Mouse (Mus musculus): ENCODE measurements around the gene Adamts15. TPM values are rescaled to one million over a fixed set of nuclear protein-coding genes. Genes with fewer than 3 reads are reported as not detected.

The Adamts15 gene
- polyA plus RNA-seq, 1 experiment = 6.2 TPM

DNA sequence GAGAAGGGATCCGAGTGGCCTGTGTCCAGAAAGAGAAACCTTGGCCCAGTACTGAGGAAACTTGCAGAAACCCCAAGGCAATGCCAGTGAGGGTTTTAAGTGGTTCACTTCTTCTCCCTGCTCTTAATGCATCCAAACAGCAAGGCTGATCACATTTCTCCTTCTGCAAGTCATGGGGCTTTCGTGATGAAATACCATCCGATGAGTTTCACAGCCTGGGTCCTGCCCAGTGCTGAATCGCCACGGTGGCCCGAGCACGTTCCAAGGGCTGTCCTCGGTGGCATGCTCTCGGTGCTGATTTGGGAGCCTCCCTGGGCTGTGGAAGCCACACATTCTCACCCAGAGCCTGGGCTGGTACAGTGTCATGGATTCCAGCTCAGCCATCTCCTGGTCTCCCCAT is 33.0 kb upstream of the Adamts15 start:
- Histone ChIP-seq H3K4me3 (ENCODE audit: insufficient read depth, low read depth, low read length) (no peak overlapping the region), H3K36me3 (ENCODE audit: control insufficient read depth, insufficient read depth, low read length) (no peaks in the 10 kb centered on the region), H3K4me1 (ENCODE audit: control insufficient read depth, insufficient read depth, low read length) (no peaks in the 10 kb centered on the region), H3K27me3 (replicated peaks; ENCODE audit: control insufficient read depth, insufficient read depth, low read length) (no peaks in the 10 kb centered on the region), H3K27ac (ENCODE audit: insufficient read depth, low read depth, low read length) (no peak overlapping the region)
- WGBS = 46% methylated on average over 9 of the region's 9 CpGs
- no peak for DNase-seq
- TF ChIP-seq POLR2A (IDR thresholded peaks at IDR 0.05; ENCODE audit: low read depth, low read length) = no peak
- no peak for TF ChIP-seq CTCF (conservative IDR thresholded peaks at IDR 0.05; ENCODE audit: insufficient read depth, insufficient read length, low read depth, low read length)

DNA sequence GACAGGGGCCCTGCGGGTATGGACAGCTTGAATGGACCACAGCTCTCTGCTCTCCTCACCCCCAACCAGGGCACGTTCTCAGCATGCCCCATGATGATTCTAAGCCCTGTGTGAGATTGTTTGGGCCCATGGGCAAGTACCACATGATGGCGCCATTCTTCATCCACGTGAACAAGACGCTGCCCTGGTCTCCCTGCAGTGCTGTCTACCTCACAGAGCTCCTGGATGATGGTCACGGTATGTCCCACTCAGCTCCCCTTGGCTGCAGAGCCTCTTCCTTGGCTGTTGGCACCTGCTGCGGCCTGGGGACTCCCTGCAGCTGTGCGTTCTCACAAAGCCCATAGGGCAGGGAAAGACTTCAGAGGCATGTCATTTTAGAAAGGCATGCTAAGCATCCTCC is 31.0 kb upstream of the Adamts15 start:
- Histone ChIP-seq H3K36me3 (ENCODE audit: control insufficient read depth, insufficient read depth, low read length) (no peaks in the 10 kb centered on the region), H3K4me3 (ENCODE audit: insufficient read depth, low read depth, low read length) (no peak overlapping the region), H3K4me1 (ENCODE audit: control insufficient read depth, insufficient read depth, low read length) (no peaks in the 10 kb centered on the region), H3K27me3 (replicated peaks; ENCODE audit: control insufficient read depth, insufficient read depth, low read length) (no peaks in the 10 kb centered on the region), H3K27ac (ENCODE audit: insufficient read depth, low read depth, low read length) (no peak overlapping the region)
- TF ChIP-seq POLR2A (IDR thresholded peaks at IDR 0.05; ENCODE audit: low read depth, low read length) = no peak
- TF ChIP-seq CTCF (conservative IDR thresholded peaks at IDR 0.05; ENCODE audit: insufficient read depth, insufficient read length, low read depth, low read length) = peak; percentile 71
- peak; percentile 33 for DNase-seq
- WGBS = 54% methylated on average over 8 of the region's 8 CpGs

DNA sequence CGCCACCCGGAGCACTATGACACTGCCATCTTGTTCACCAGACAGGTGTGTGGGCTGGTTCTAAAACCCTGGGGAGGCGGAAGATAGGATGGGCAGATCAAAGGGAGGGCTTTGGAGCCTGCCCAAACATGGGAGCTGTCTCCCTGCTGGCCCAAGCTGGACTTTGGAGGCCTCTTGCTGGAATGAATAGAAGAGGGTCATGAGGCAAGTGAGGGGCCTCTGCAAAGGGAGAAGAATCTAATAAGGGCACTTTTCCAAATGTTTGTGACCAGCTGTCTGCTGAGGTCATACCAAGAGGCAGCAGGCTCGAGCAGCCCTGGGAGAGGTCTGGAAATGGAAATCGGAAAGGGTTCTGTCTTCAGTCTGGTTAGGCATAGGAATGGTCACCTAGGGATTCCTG is 29.2 kb upstream of the Adamts15 start:
- H3K27ac ChIP-seq (ENCODE audit: insufficient read depth, low read depth, low read length) = no peak overlapping the region
- TF ChIP-seq POLR2A (IDR thresholded peaks at IDR 0.05; ENCODE audit: low read depth, low read length) (no peak), CTCF (conservative IDR thresholded peaks at IDR 0.05; ENCODE audit: insufficient read depth, insufficient read length, low read depth, low read length) (no peak)
- no peaks in the 10 kb centered on the region for H3K36me3 ChIP-seq (ENCODE audit: control insufficient read depth, insufficient read depth, low read length)
- H3K4me1 ChIP-seq (ENCODE audit: control insufficient read depth, insufficient read depth, low read length) = no peaks in the 10 kb centered on the region
- WGBS = 88% methylated on average over 5 of the region's 5 CpGs
- DNase-seq = no peak
- H3K27me3 ChIP-seq (replicated peaks; ENCODE audit: control insufficient read depth, insufficient read depth, low read length) = no peaks in the 10 kb centered on the region
- H3K4me3 ChIP-seq (ENCODE audit: insufficient read depth, low read depth, low read length) = no peak overlapping the region

DNA sequence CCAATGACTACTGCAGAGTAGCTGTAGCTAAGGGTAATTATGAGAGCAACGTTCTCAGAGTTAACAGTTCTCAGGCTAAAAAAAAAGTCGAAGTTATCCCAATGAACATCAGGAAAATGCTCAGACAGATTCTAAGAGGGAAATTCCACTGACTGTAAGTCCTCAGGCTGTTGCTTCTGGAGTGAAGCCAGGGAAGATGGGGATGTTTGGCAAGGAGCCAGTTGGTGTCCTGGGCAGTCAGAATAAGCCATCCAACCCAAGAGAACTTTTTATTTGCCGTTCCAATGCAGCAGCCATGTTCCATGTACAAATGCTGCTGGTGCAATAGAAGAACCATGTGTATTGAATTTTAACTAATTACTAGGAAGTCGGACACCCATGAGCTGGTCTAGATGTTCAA is 28.3 kb upstream of the Adamts15 start:
- H3K4me3 ChIP-seq (ENCODE audit: insufficient read depth, low read depth, low read length) = no peak overlapping the region
- TF ChIP-seq CTCF (conservative IDR thresholded peaks at IDR 0.05; ENCODE audit: insufficient read depth, insufficient read length, low read depth, low read length) (no peak), POLR2A (IDR thresholded peaks at IDR 0.05; ENCODE audit: low read depth, low read length) (no peak)
- H3K27ac ChIP-seq (ENCODE audit: insufficient read depth, low read depth, low read length) = no peak overlapping the region
- peak; percentile 45 for DNase-seq
- H3K27me3 ChIP-seq (replicated peaks; ENCODE audit: control insufficient read depth, insufficient read depth, low read length) = no peaks in the 10 kb centered on the region
- H3K4me1 ChIP-seq (ENCODE audit: control insufficient read depth, insufficient read depth, low read length) = no peaks in the 10 kb centered on the region
- WGBS = 51% methylated on average over 4 of the region's 4 CpGs
- no peaks in the 10 kb centered on the region for H3K36me3 ChIP-seq (ENCODE audit: control insufficient read depth, insufficient read depth, low read length)

DNA sequence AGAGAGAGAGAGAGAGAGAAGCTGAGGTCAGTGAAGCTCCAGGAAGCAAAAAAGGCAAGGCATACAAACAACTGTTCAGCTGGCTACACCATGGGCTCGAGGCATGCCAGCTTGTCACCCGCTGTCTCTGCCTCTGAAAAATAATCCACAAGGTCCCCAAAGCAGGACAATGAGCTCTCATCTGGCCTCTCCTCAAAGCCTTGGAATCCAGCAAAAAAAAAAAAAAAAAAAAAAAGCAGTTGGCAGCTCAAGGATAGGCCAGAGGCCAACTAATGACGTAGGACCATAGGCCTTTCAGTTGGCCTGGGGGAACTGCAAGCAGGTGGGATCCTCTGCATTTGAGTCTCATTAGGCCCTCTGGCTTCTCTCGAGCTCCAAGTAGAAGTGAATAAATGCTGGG is 27.7 kb upstream of the Adamts15 start:
- WGBS = 71% methylated on average over 4 of the region's 4 CpGs
- Histone ChIP-seq H3K4me3 (ENCODE audit: insufficient read depth, low read depth, low read length) (no peak overlapping the region), H3K4me1 (ENCODE audit: control insufficient read depth, insufficient read depth, low read length) (peaks cover 1% of the 10 kb centered on the region; the same call in 1 of the 2 replicates), H3K36me3 (ENCODE audit: control insufficient read depth, insufficient read depth, low read length) (no peaks in the 10 kb centered on the region), H3K27ac (ENCODE audit: insufficient read depth, low read depth, low read length) (no peak overlapping the region), H3K27me3 (replicated peaks; ENCODE audit: control insufficient read depth, insufficient read depth, low read length) (no peaks in the 10 kb centered on the region)
- TF ChIP-seq POLR2A (IDR thresholded peaks at IDR 0.05; ENCODE audit: low read depth, low read length) (no peak), CTCF (conservative IDR thresholded peaks at IDR 0.05; ENCODE audit: insufficient read depth, insufficient read length, low read depth, low read length) (no peak)
- no peak for DNase-seq

DNA sequence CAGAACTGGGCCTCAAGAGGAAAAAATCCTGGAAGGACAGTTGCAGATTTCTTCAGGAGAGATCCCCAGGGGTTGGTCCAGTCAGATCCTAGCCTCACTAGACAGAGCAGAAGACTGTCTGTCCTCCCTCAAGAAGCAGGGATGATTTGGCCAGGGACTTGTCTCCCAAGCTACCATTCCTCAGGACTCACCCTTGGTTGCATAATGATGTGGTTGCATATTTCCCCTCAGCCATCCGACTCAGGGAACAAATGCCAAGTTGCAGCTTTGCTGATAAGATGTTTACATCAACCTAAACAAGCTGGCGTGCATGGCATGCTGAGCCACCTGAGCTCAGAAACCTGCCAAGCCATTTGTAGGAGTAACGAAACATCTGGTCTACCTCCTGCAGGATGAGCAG is 27.2 kb upstream of the Adamts15 start:
- no peak overlapping the region for H3K4me3 ChIP-seq (ENCODE audit: insufficient read depth, low read depth, low read length)
- TF ChIP-seq CTCF (conservative IDR thresholded peaks at IDR 0.05; ENCODE audit: insufficient read depth, insufficient read length, low read depth, low read length) (no peak), POLR2A (IDR thresholded peaks at IDR 0.05; ENCODE audit: low read depth, low read length) (no peak)
- peaks cover 4% of the 10 kb centered on the region; the same call in 1 of the 2 replicates for H3K4me1 ChIP-seq (ENCODE audit: control insufficient read depth, insufficient read depth, low read length)
- 73% methylated on average over 3 of the region's 3 CpGs for WGBS
- H3K27ac ChIP-seq (ENCODE audit: insufficient read depth, low read depth, low read length) = no peak overlapping the region
- no peaks in the 10 kb centered on the region for H3K36me3 ChIP-seq (ENCODE audit: control insufficient read depth, insufficient read depth, low read length)
- DNase-seq = no peak
- no peaks in the 10 kb centered on the region for H3K27me3 ChIP-seq (replicated peaks; ENCODE audit: control insufficient read depth, insufficient read depth, low read length)

DNA sequence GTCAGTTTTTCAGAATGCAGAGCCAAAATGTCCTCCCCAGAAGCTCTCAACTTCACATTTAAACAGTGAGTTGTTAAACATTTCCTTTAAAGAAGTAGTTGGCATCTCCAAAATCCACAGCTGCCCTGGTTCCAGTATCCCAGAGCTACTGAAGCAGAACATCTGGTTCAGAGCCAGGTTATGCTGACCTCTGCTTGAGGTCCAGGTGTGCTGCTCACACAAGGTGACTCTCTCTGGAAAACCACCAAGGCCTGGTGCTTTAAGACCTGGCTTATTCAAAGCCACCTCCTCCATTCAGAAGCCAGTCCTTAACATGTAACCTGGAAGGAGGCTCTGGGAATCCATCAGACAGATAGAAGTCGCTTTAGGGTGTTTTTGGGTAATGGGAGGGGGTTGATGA is 23.0 kb upstream of the Adamts15 start:
- H3K36me3 ChIP-seq (ENCODE audit: control insufficient read depth, insufficient read depth, low read length) = no peaks in the 10 kb centered on the region
- no peaks in the 10 kb centered on the region for H3K27me3 ChIP-seq (replicated peaks; ENCODE audit: control insufficient read depth, insufficient read depth, low read length)
- TF ChIP-seq CTCF (conservative IDR thresholded peaks at IDR 0.05; ENCODE audit: insufficient read depth, insufficient read length, low read depth, low read length) = no peak
- TF ChIP-seq POLR2A (IDR thresholded peaks at IDR 0.05; ENCODE audit: low read depth, low read length) = no peak
- no peak overlapping the region for H3K4me3 ChIP-seq (ENCODE audit: insufficient read depth, low read depth, low read length)
- peaks cover 4% of the 10 kb centered on the region; the same call in 1 of the 2 replicates for H3K4me1 ChIP-seq (ENCODE audit: control insufficient read depth, insufficient read depth, low read length)
- 63% methylated on average over 1 of the region's 1 CpGs for WGBS
- no peak overlapping the region for H3K27ac ChIP-seq (ENCODE audit: insufficient read depth, low read depth, low read length)
- peak; percentile 76 for DNase-seq

All from kidney, adult 2 months (tissue).